Mouse (Mus musculus): Measurements from ENCODE around the gene Cypt2.
"Not testable (repeated sequence)": the region's sequence is repeated elsewhere in the genome, so short reads cannot be mapped to it uniquely, and the experiment has no call there.

The Cypt2 gene

DNA sequence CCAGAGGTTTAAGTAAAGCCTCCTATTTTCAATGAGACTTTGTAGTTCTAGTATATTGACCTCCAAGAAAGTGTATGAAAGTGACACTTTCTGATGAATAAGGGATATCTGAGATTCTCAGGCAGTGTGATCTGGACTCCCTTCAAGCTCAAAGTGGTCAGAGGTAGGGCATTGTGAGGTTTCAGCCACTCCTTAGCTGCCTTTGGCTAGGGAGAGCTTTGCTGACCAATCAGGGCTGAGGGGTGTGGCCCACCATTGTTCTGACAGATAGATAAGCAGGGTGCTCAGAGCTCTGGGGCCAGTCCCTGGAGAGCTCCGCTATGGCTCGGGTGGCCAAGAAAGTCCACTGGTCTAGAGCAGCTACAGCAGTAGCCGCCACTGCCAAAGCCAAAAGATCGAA, at the start of gene Cypt2:
Gene Cypt2, plus strand, starts transcription at position 301 of the 400 bp plus-strand sequence.
- not testable (repeated sequence) for DNase-seq (ENCODE audit: low read depth, low spot score)

DNA sequence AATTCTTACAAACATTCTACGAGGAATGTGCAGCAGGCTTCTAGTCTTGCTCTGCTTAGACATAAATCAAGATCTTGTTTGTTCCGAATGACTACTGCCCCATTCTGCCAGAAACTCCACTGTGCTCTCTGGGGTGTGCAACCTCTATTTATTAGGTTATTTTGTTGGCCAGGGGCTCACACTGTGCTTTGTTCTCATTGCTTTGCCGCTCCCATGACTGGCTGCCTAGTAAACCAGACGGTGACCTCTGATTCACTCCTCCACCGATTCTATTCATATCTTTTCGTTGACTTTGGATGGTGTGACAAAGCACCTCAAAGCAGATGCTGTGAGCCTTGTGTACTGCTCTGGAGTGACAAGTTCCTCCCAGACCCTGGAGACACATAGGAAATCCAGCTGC, 46.7 kb downstream of the Cypt2 start:
- no peak for DNase-seq (ENCODE audit: low read depth, low spot score)
